Comparison of ENCODE assay signal across 10 mouse cellular contexts in the genomic region with DNA sequence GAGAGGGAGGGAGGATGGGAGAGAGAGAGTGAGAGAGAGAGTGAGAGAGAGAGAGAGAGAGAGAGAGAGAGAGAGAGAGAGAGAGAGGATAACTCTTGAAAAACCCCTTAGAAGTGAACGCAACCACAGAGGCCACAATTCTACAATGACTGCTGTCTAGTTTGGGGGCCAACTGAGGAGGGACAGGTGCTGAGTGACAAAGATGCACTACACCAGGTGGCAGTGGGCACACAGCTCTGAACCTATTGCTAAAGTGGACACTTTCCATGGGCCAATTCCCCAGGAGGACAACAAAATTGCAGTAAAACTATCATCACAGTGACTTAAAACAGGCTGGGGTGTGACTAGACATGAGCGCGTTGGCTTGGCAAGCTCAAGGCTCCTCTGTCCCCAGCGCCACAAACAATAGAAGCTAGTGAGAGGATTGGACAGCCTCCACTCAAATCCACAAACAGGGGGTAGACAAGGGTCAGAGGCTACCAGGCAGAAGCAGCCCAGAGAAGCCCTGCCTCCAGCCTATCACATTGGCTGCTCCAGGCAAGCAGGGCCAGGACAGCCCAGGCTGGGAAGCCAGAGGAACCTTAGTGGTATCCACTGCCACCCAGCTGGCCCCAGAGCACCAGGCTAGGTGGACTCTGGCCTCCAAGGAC.
DNase-seq lines count a peak whose midpoint lies in the region; ATAC-seq and TF ChIP-seq lines count a peak whose summit lies in the region.
"Had no signal": no experiment of that assay in that cellular context is flagged by ENCODE, and none has a peak within 500 bp of the region (broad histone marks: within the 10 kb centered on the region; RNA-seq: fewer than 3 reads in every experiment).

No protein-coding gene starts in this region.

- DNase-seq in lung, postnatal 14 days, result no peak
- DNase-seq in hindbrain, embryonic 14.5 days (ENCODE audit: low spot score), result no peak
- no peak for DNase-seq in kidney, adult 8-10 months
- no peak for DNase-seq in layer of hippocampus, postnatal 36 days
- no peak for DNase-seq in thymus, postnatal 36 days
- DNase-seq: gastrocnemius, postnatal 36 days; heart, postnatal 4 days had no signal

- no peak for TF ChIP-seq POLR2A in myocyte (IDR thresholded peaks at IDR 0.05; ENCODE audit: insufficient read length, low read depth)

- no peak overlapping the region for H3K4me2 ChIP-seq in lung, embryonic 15.5 days
- H3K4me2 ChIP-seq in forebrain, embryonic 13.5 days, result no peak overlapping the region
- H3K4me2 ChIP-seq in hindbrain, embryonic 14.5 days (replicated peaks), result no peak overlapping the region
- H3K4me2 ChIP-seq in myocyte (ENCODE audit: low read depth), result no peak overlapping the region

- WGBS in lung, embryonic 15.5 days, result 56% methylated on average over 4 of the region's 4 CpGs
- 61% methylated on average over 4 of the region's 4 CpGs for WGBS in forebrain, embryonic 13.5 days
- WGBS in hindbrain, embryonic 14.5 days, result 60% methylated on average over 4 of the region's 4 CpGs

- H3K27me3 ChIP-seq in lung, embryonic 15.5 days, result no peaks in the 10 kb centered on the region
- peaks cover 58% of the 10 kb centered on the region for H3K27me3 ChIP-seq in forebrain, embryonic 13.5 days
- no peaks in the 10 kb centered on the region for H3K27me3 ChIP-seq in hindbrain, embryonic 14.5 days (ENCODE audit: control insufficient read depth, insufficient read depth, low read length)
- peaks cover 21% of the 10 kb centered on the region for H3K27me3 ChIP-seq in myocyte (ENCODE audit: control insufficient read depth, insufficient read depth, insufficient read length)

- H3K79me2 ChIP-seq in myocyte (ENCODE audit: control insufficient read depth, insufficient read depth), result no peaks in the 10 kb centered on the region

- H3K9ac ChIP-seq in lung, embryonic 15.5 days, result no peak overlapping the region
- H3K9ac ChIP-seq in forebrain, embryonic 13.5 days, result no peak overlapping the region
- H3K9ac ChIP-seq in hindbrain, embryonic 14.5 days, result no peak overlapping the region

- no peaks in the 10 kb centered on the region for H3K9me3 ChIP-seq in lung, embryonic 15.5 days
- H3K9me3 ChIP-seq in forebrain, embryonic 13.5 days (replicated peaks), result no peaks in the 10 kb centered on the region
- H3K9me3 ChIP-seq in hindbrain, embryonic 14.5 days (ENCODE audit: control insufficient read depth, low read length), result no peaks in the 10 kb centered on the region

- peaks cover 11% of the 10 kb centered on the region for H3K4me1 ChIP-seq in lung, embryonic 15.5 days
- peaks cover 56% of the 10 kb centered on the region for H3K4me1 ChIP-seq in forebrain, embryonic 13.5 days
- H3K4me1 ChIP-seq in hindbrain, embryonic 14.5 days (replicated peaks; ENCODE audit: control insufficient read depth, insufficient read depth, low read length), result peaks cover 18% of the 10 kb centered on the region; the same call in 1 of the 2 replicates

- no peak overlapping the region for H3K4me3 ChIP-seq in lung, embryonic 15.5 days
- no peak overlapping the region for H3K4me3 ChIP-seq in forebrain, embryonic 13.5 days
- H3K4me3 ChIP-seq in hindbrain, embryonic 14.5 days (replicated peaks; ENCODE audit: low read length), result no peak overlapping the region
- H3K4me3 ChIP-seq in myocyte, result no peak overlapping the region

- H3K27ac ChIP-seq in lung, embryonic 15.5 days, result no peak overlapping the region
- H3K27ac ChIP-seq in forebrain, embryonic 13.5 days, result peak overlapping the region; percentile 48
- H3K27ac ChIP-seq in hindbrain, embryonic 14.5 days, result peak overlapping the region; percentile 47

- no peak overlapping the region for H3ac ChIP-seq in myocyte (ENCODE audit: control insufficient read depth, insufficient read length)

- H3K36me3 ChIP-seq in lung, embryonic 15.5 days, result no peaks in the 10 kb centered on the region
- H3K36me3 ChIP-seq in forebrain, embryonic 13.5 days (ENCODE audit: poor library complexity, severe bottlenecking), result no peaks in the 10 kb centered on the region
- H3K36me3 ChIP-seq in hindbrain, embryonic 14.5 days (replicated peaks; ENCODE audit: control insufficient read depth, insufficient read depth), result no peaks in the 10 kb centered on the region
- H3K36me3 ChIP-seq in myocyte (ENCODE audit: control insufficient read depth, insufficient read depth), result no peaks in the 10 kb centered on the region

- peak; percentile 59 for ATAC-seq in lung, embryonic 15.5 days (ENCODE audit: borderline replicate concordance, extremely low read depth, low FRiP score, low TSS enrichment)
- peak; percentile 12; the same call in 1 of the 2 replicates for ATAC-seq in forebrain, embryonic 13.5 days
- 0 out of 2 replicates have a peak, but pooled peaks have one; percentile 44 for ATAC-seq in hindbrain, embryonic 14.5 days (ENCODE audit: low FRiP score)

TF ChIP-seq in myocyte, 11 proteins besides CTCF, POLR2A, EP300 and RAD21:
- TF ChIP-seq E2F4 (IDR thresholded peaks at IDR 0.05; ENCODE audit: insufficient read depth) (no peak), POLR2AphosphoS2 (IDR thresholded peaks at IDR 0.05; ENCODE audit: insufficient read length, low read depth) (no peak), USF1 (IDR thresholded peaks at IDR 0.05; ENCODE audit: low read depth) (no peak), MYOD1 (IDR thresholded peaks at IDR 0.05; ENCODE audit: control insufficient read depth in 1 of 3, insufficient read length in 2 of 3, low read depth in 2 of 3) (peak in 2 of 3 experiments; percentile 70 to 89), TCF12 (IDR thresholded peaks at IDR 0.05; ENCODE audit: insufficient read depth, poor library complexity, severe bottlenecking) (no peak), MAX (IDR thresholded peaks at IDR 0.05; ENCODE audit: low read depth) (no peak), MYOG (IDR thresholded peaks at IDR 0.05; ENCODE audit: control insufficient read depth in 1 of 3, insufficient read depth in 1 of 3, insufficient read length in 2 of 3, low read depth in 2 of 3) (no peak)
TF ChIP-seq in myocyte: peak in this region for 1.
